Mouse (Mus musculus) stomach, postnatal 0 days (tissue): ENCODE measurements around the gene Shld2. TPM values are rescaled to one million over a fixed set of nuclear protein-coding genes. Genes with fewer than 3 reads are reported as not detected.

Experiments
- ATAC-seq: fragments of 200-750 bp; cut with Nextera tagmentation; 2 replicates; pipeline ENCODE4 v1.8.0; 2017; ENCODE audit not compliant: low FRiP score, low TSS enrichment
- DNase-seq: peaks from one replicate; pipeline ENCODE4 v3.0.0-alpha.2; 2016; ENCODE audit warnings: low spot score
- H3K27ac ChIP-seq: fragments of 300-500 bp; sonication (generic); replicated peaks from 2 replicates; pipeline ENCODE4 v1.5.1; 2014; ENCODE audit warnings: mild to moderate bottlenecking, control low read depth
- H3K27me3 ChIP-seq: fragments of 300-500 bp; sonication (generic); 2 replicates; pipeline ENCODE4 v1.6.1; 2014; ENCODE audit warnings: low read length; ENCODE audit not compliant: control insufficient read depth, insufficient read depth
- H3K36me3 ChIP-seq: fragments of 300-500 bp; sonication (generic); 2 replicates; pipeline ENCODE4 v1.6.1; 2014; ENCODE audit warnings: low read length, mixed read lengths; ENCODE audit not compliant: control insufficient read depth, insufficient read depth
- H3K4me1 ChIP-seq: fragments of 300-500 bp; sonication (generic); replicated peaks from 2 replicates; pipeline ENCODE4 v1.6.1; 2014; ENCODE audit warnings: antibody characterized with exemption; ENCODE audit not compliant: control insufficient read depth, insufficient read depth
- H3K4me2 ChIP-seq: fragments of 300-500 bp; sonication (generic); replicated peaks from 2 replicates; pipeline ENCODE4 v1.6.1; 2014; ENCODE audit warnings: low read depth, mild to moderate bottlenecking, control low read depth, moderate library complexity
- H3K4me3 ChIP-seq: fragments of 300-500 bp; sonication (generic); 2 replicates; pipeline ENCODE4 v1.5.1; 2014; ENCODE audit warnings: low read depth, low read length, control low read depth
- H3K9ac ChIP-seq: fragments of 300-500 bp; sonication (generic); 2 replicates; pipeline ENCODE4 v1.6.1; 2014; ENCODE audit warnings: mild to moderate bottlenecking, low read length, control low read depth, mixed read lengths
- H3K9me3 ChIP-seq: fragments of 300-500 bp; sonication (generic); 2 replicates; pipeline ENCODE4 v1.6.1; 2016; ENCODE audit warnings: low read length; ENCODE audit not compliant: control insufficient read depth
- CTCF ChIP-seq: IDR thresholded peaks from 2 replicates; pipeline ENCODE4 v1.5.1; 2016; ENCODE audit warnings: antibody characterized with exemption, low read depth, mild to moderate bottlenecking, moderate library complexity
- EP300 ChIP-seq: optimal IDR thresholded peaks from 2 replicates; pipeline ENCODE3; 2016; ENCODE audit warnings: antibody characterized with exemption
- WGBS: fragments of 180-500 bp; shearing (Covaris S2); extraction: QIAGEN DNeasy Blood & Tissue Kit; methylation state at CpG from one replicate; pipeline ENCODE4 v1.1.7; 2014; 5-methylcytosine and 5-hydroxymethylcytosine counted together
- polyA plus RNA-seq: library from polyadenylated mRNA; unstranded; fragments of >200 nt; fragmentation: Nextera tagmentation; extraction: Ambion mirVana; gene quantifications from 2 replicates; pipeline ENCODE4 v1.2.1, GENCODE M21; 2015

The Shld2 gene
- polyA plus RNA-seq, 1 experiment from 2014 or later, result 4.1 TPM

GRCm38 (mm10) chr14:34289259-34290015 lies 20.9 kb downstream of the Shld2 start:
- Histone ChIP-seq H3K9me3 (no peaks in the 10 kb centered on the region), H3K9ac (no peak overlapping the region), H3K4me1 (no peaks in the 10 kb centered on the region), H3K27me3 (no peaks in the 10 kb centered on the region), H3K36me3 (no peaks in the 10 kb centered on the region), H3K4me2 (no peak overlapping the region), H3K27ac (no peak overlapping the region), H3K4me3 (no peak overlapping the region)
- 80% methylated on average over 3 of the region's 3 CpGs for WGBS
- ATAC-seq (no peak), DNase-seq (no peak)
- no peak for TF ChIP-seq CTCF
- TF ChIP-seq EP300, result no peak

GRCm38 (mm10) chr14:34288396-34288795 lies 21.9 kb downstream of the Shld2 start:
- ATAC-seq (no peak), DNase-seq (no peak)
- Histone ChIP-seq H3K36me3 (no peaks in the 10 kb centered on the region), H3K9me3 (no peaks in the 10 kb centered on the region), H3K9ac (no peak overlapping the region), H3K4me1 (no peaks in the 10 kb centered on the region), H3K27ac (no peak overlapping the region), H3K27me3 (no peaks in the 10 kb centered on the region), H3K4me2 (no peak overlapping the region), H3K4me3 (no peak overlapping the region)
- TF ChIP-seq EP300 (no peak), CTCF (no peak)
- 62% methylated on average over 2 of the region's 2 CpGs for WGBS

- ATAC-seq (no peak), DNase-seq (no peak)
- H3K9ac ChIP-seq, result no peak overlapping the region
- TF ChIP-seq CTCF (no peak), EP300 (no peak)
- WGBS, result 86% methylated on average over 5 of the region's 5 CpGs
- no peak overlapping the region for H3K4me3 ChIP-seq
- H3K4me1 ChIP-seq, result no peaks in the 10 kb centered on the region
- no peak overlapping the region for H3K4me2 ChIP-seq
- no peak overlapping the region for H3K27ac ChIP-seq
- H3K36me3 ChIP-seq, result no peaks in the 10 kb centered on the region
- H3K27me3 ChIP-seq, result no peaks in the 10 kb centered on the region
- no peaks in the 10 kb centered on the region for H3K9me3 ChIP-seq
Observed at GRCm38 (mm10) chr14:34281736-34282269, 28.5 kb downstream of the Shld2 start.

GRCm38 (mm10) chr14:34280798-34281197 lies 29.5 kb downstream of the Shld2 start:
- Histone ChIP-seq H3K9ac (no peak overlapping the region), H3K36me3 (no peaks in the 10 kb centered on the region), H3K4me2 (no peak overlapping the region), H3K4me3 (no peak overlapping the region), H3K27me3 (no peaks in the 10 kb centered on the region), H3K27ac (no peak overlapping the region), H3K4me1 (no peaks in the 10 kb centered on the region), H3K9me3 (no peaks in the 10 kb centered on the region)
- ATAC-seq, result no peak
- no peak for DNase-seq
- WGBS, result 70% methylated on average over 2 of the region's 2 CpGs
- TF ChIP-seq CTCF (no peak), EP300 (no peak)

- 77% methylated on average over 4 of the region's 4 CpGs for WGBS
- no peak overlapping the region for H3K27ac ChIP-seq
- no peaks in the 10 kb centered on the region for H3K36me3 ChIP-seq
- H3K4me2 ChIP-seq, result no peak overlapping the region
- no peaks in the 10 kb centered on the region for H3K27me3 ChIP-seq
- TF ChIP-seq CTCF (no peak), EP300 (no peak)
- H3K4me1 ChIP-seq, result no peaks in the 10 kb centered on the region
- H3K9ac ChIP-seq, result no peak overlapping the region
- no peaks in the 10 kb centered on the region for H3K9me3 ChIP-seq
- no peak overlapping the region for H3K4me3 ChIP-seq
- ATAC-seq (no peak), DNase-seq (no peak)
Observed at GRCm38 (mm10) chr14:34279726-34280125, 30.6 kb downstream of the Shld2 start.

- ATAC-seq, result no peak
- Histone ChIP-seq H3K4me3 (no peak overlapping the region), H3K9me3 (no peaks in the 10 kb centered on the region), H3K27me3 (no peaks in the 10 kb centered on the region), H3K4me1 (no peaks in the 10 kb centered on the region), H3K36me3 (no peaks in the 10 kb centered on the region), H3K27ac (no peak overlapping the region), H3K9ac (no peak overlapping the region), H3K4me2 (no peak overlapping the region)
- 54% methylated on average over 4 of the region's 4 CpGs for WGBS
- no peak for DNase-seq
- no peak for TF ChIP-seq CTCF
- TF ChIP-seq EP300, result no peak
Observed at GRCm38 (mm10) chr14:34275225-34275624, 35.1 kb downstream of the Shld2 start.
